Mouse (Mus musculus): ENCODE measurements around the gene Nemf. TPM values are rescaled to one million over a fixed set of nuclear protein-coding genes. Genes with fewer than 3 reads are reported as not detected.
"Not testable (repeated sequence)": the region's sequence is repeated elsewhere in the genome, so short reads cannot be mapped to it uniquely, and the experiment has no call there.

The Nemf gene
- polyA plus RNA-seq, 1 experiment from 2014 or later = 66.8 TPM

- no peaks in the 10 kb centered on the region for H3K9me3 ChIP-seq (replicated peaks; ENCODE audit: low read length)
- no peak overlapping the region for H3K9ac ChIP-seq (ENCODE audit: low read depth, low read length)
- no peak overlapping the region for H3K4me2 ChIP-seq (ENCODE audit: low read length)
- no peak overlapping the region for H3K27ac ChIP-seq
- no peak overlapping the region for H3K4me3 ChIP-seq (replicated peaks; ENCODE audit: low read depth, low read length)
- TF ChIP-seq CTCF (IDR thresholded peaks at IDR 0.05; ENCODE audit: low read depth) = no peak
- 81% methylated on average over 5 of the region's 5 CpGs for WGBS
- H3K36me3 ChIP-seq (ENCODE audit: insufficient read depth, low read length) = no peaks in the 10 kb centered on the region
- H3K27me3 ChIP-seq (ENCODE audit: insufficient read depth, low read length) = no peaks in the 10 kb centered on the region
- ATAC-seq (replicated peaks; ENCODE audit: low FRiP score, low read depth) (no peak), DNase-seq (ENCODE audit: low spot score) (no peak)
- no peaks in the 10 kb centered on the region for H3K4me1 ChIP-seq (replicated peaks; ENCODE audit: insufficient read depth, low read length)
Observed at GRCm38 (mm10) chr12:69384606-69385005, 27.6 kb upstream of the Nemf start.

GRCm38 (mm10) chr12:69382880-69383279 is 25.9 kb upstream of the Nemf start:
- Histone ChIP-seq H3K36me3 (ENCODE audit: insufficient read depth, low read length) (no peaks in the 10 kb centered on the region), H3K4me2 (ENCODE audit: low read length) (no peak overlapping the region), H3K9ac (ENCODE audit: low read depth, low read length) (no peak overlapping the region), H3K4me1 (replicated peaks; ENCODE audit: insufficient read depth, low read length) (no peaks in the 10 kb centered on the region), H3K9me3 (replicated peaks; ENCODE audit: low read length) (no peaks in the 10 kb centered on the region), H3K27me3 (ENCODE audit: insufficient read depth, low read length) (no peaks in the 10 kb centered on the region), H3K4me3 (replicated peaks; ENCODE audit: low read depth, low read length) (no peak overlapping the region), H3K27ac (no peak overlapping the region)
- no peak for TF ChIP-seq CTCF (IDR thresholded peaks at IDR 0.05; ENCODE audit: low read depth)
- no peak for DNase-seq (ENCODE audit: low spot score)
- no peak for ATAC-seq (replicated peaks; ENCODE audit: low FRiP score, low read depth)
- 91% methylated on average over 1 of the region's 1 CpGs for WGBS

DNA sequence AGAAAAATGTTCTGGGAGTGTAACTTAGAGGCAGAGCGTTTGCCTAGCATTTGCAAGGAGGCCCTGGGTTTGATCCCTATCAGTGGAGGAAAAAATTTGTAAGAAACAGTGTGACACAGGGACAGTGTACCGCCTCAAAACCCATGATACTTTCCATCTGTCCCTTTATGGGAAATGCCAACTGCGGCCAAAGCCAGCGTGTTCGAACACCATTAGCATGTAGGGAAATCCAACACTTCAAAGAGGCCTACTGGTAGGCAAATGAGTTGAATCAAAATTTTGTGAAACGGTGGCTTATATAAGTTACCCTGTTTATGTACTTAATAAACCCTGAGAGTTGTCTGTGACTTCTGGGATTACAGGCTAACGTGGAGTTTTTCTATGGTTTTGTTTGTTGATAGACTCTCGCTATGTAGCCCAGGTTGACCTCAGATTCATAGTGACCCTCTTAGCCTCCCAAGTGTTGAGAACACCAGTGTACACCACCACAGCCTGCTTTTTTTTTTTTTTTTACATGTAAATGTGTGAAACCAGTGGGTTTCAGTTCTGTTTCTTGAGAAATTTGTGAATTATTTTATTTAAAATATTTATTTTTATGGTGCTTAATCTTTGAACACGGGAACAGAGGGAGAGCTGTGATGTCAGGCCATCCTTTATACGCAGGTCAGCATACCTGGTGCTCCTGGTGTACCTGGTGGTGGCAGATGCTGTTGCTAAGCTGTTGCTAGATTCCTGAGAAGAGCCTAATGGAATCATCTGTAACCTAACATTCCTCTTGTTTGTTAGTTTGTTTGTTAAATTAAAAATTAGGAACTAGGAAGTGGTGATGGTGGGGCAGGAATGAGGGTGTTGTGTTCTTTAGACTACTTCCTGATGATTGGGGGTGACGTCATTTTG is 21.8 kb upstream of the Nemf start:
- Histone ChIP-seq H3K27me3 (ENCODE audit: insufficient read depth, low read length) (no peaks in the 10 kb centered on the region), H3K4me3 (replicated peaks; ENCODE audit: low read depth, low read length) (no peak overlapping the region), H3K9me3 (replicated peaks; ENCODE audit: low read length) (no peaks in the 10 kb centered on the region), H3K36me3 (ENCODE audit: insufficient read depth, low read length) (no peaks in the 10 kb centered on the region), H3K9ac (ENCODE audit: low read depth, low read length) (no peak overlapping the region), H3K4me2 (ENCODE audit: low read length) (no peak overlapping the region), H3K27ac (no peak overlapping the region; the same call in 1 of the 2 replicates), H3K4me1 (replicated peaks; ENCODE audit: insufficient read depth, low read length) (peaks cover 5% of the 10 kb centered on the region; the same call in 1 of the 2 replicates)
- 83% methylated on average over 11 of the region's 11 CpGs for WGBS
- DNase-seq (ENCODE audit: low spot score) (no peak), ATAC-seq (replicated peaks; ENCODE audit: low FRiP score, low read depth) (no peak)
- TF ChIP-seq CTCF (IDR thresholded peaks at IDR 0.05; ENCODE audit: low read depth) = no peak

GRCm38 (mm10) chr12:69377636-69378035 is 20.7 kb upstream of the Nemf start:
- not testable (repeated sequence) for H3K4me3 ChIP-seq (replicated peaks; ENCODE audit: low read depth, low read length); ATAC-seq (replicated peaks; ENCODE audit: low FRiP score, low read depth); H3K27me3 ChIP-seq (ENCODE audit: insufficient read depth, low read length); H3K36me3 ChIP-seq (ENCODE audit: insufficient read depth, low read length); H3K4me1 ChIP-seq (replicated peaks; ENCODE audit: insufficient read depth, low read length); H3K9ac ChIP-seq (ENCODE audit: low read depth, low read length); H3K9me3 ChIP-seq (replicated peaks; ENCODE audit: low read length); H3K27ac ChIP-seq; H3K4me2 ChIP-seq (ENCODE audit: low read length); DNase-seq (ENCODE audit: low spot score)
- 92% methylated on average over 6 of the region's 6 CpGs for WGBS

DNA sequence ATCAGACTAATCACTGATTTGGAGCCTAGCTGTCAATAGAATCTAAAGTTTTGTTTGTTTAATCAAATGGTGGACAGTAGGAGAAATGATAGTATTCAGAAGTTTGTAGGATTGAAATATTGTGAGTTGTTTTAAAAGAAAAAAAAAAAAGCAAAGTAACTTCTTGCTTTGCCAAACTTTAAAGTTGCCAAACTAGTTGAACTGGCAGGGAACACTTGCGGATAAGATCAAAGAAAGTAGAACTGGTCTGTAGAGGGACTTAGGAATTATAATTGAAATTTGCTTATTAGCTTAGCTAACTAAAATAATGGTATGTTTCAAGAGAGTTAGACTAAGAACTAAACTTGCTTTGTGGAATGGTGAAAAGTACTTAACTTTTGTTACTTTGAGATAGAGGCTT is 20.2 kb upstream of the Nemf start:
- no peak overlapping the region for H3K4me3 ChIP-seq (replicated peaks; ENCODE audit: low read depth, low read length)
- no peak overlapping the region for H3K4me2 ChIP-seq (ENCODE audit: low read length)
- no peak overlapping the region for H3K9ac ChIP-seq (ENCODE audit: low read depth, low read length)
- H3K9me3 ChIP-seq (replicated peaks; ENCODE audit: low read length) = no peaks in the 10 kb centered on the region
- H3K4me1 ChIP-seq (replicated peaks; ENCODE audit: insufficient read depth, low read length) = peaks cover 5% of the 10 kb centered on the region; the same call in 1 of the 2 replicates
- WGBS = 74% methylated on average over 1 of the region's 1 CpGs
- no peak overlapping the region for H3K27ac ChIP-seq
- TF ChIP-seq CTCF (IDR thresholded peaks at IDR 0.05; ENCODE audit: low read depth) = no peak
- DNase-seq (ENCODE audit: low spot score) (no peak), ATAC-seq (replicated peaks; ENCODE audit: low FRiP score, low read depth) (no peak)
- no peaks in the 10 kb centered on the region for H3K27me3 ChIP-seq (ENCODE audit: insufficient read depth, low read length)
- H3K36me3 ChIP-seq (ENCODE audit: insufficient read depth, low read length) = no peaks in the 10 kb centered on the region

DNA sequence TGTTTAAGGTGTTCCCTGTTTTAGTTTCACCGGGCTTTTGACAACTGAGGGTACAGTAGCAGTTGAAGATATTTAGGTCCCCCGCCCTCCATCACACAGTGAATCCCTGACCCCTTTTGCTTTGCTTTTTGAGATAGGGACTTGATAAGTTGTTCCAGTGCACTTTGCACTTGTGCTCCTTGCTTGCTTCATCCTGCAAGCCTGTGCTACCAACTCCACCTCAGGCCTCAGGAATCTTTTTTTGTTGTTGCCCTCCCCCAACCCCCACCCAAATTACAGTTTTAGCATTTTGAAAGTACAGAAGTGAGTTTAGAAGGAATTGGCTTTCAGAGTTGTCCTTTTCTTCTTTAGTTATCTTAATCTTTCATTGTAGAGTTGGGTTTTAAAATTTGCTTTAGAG is 19.2 kb upstream of the Nemf start:
- Histone ChIP-seq H3K4me1 (replicated peaks; ENCODE audit: insufficient read depth, low read length) (peaks cover 5% of the 10 kb centered on the region; the same call in 1 of the 2 replicates), H3K27ac (no peak overlapping the region), H3K27me3 (ENCODE audit: insufficient read depth, low read length) (no peaks in the 10 kb centered on the region), H3K36me3 (ENCODE audit: insufficient read depth, low read length) (no peaks in the 10 kb centered on the region), H3K9ac (ENCODE audit: low read depth, low read length) (no peak overlapping the region), H3K9me3 (replicated peaks; ENCODE audit: low read length) (no peaks in the 10 kb centered on the region), H3K4me2 (ENCODE audit: low read length) (0 out of 2 replicates have a peak overlapping the region, but pooled peaks have one; percentile 11), H3K4me3 (replicated peaks; ENCODE audit: low read depth, low read length) (no peak overlapping the region)
- ATAC-seq (replicated peaks; ENCODE audit: low FRiP score, low read depth) (no peak), DNase-seq (ENCODE audit: low spot score) (no peak)
- TF ChIP-seq CTCF (IDR thresholded peaks at IDR 0.05; ENCODE audit: low read depth) = no peak
- WGBS = 81% methylated on average over 2 of the region's 2 CpGs

Measured in kidney, postnatal 0 days (tissue).